Mouse (Mus musculus) spleen, adult 2 months (tissue): ENCODE results near the gene 1700025G04Rik. TPM values are rescaled to one million over a fixed set of nuclear protein-coding genes. Genes with fewer than 3 reads are reported as not detected.

Experiments
- DNase-seq, 2 experiments: peaks; one replicate each; pipeline versions ENCODE4 v3.0.0 to v3.0.0-alpha.2; 2012 to 2021; ENCODE audit warnings: low spot score in 2 of 2, low read depth in 1 of 2
- H3K27ac ChIP-seq: fragments of 200-500 bp; 2 replicates; pipeline ENCODE4 v1.5.1; 2012; ENCODE audit warnings: low read length, inconsistent platforms; ENCODE audit not compliant: insufficient read depth
- H3K27me3 ChIP-seq: fragments of 200-500 bp; 2 replicates; pipeline ENCODE4 v1.6.1; 2012; ENCODE audit warnings: mild to moderate bottlenecking, moderate library complexity, low read length, inconsistent platforms; ENCODE audit not compliant: control insufficient read depth, insufficient read depth
- H3K36me3 ChIP-seq: fragments of 200-500 bp; 2 replicates; pipeline ENCODE4 v1.6.1; 2012; ENCODE audit warnings: mild to moderate bottlenecking, low read length, inconsistent platforms; ENCODE audit not compliant: control insufficient read depth, insufficient read depth
- H3K4me1 ChIP-seq: fragments of 200-500 bp; 2 replicates; pipeline ENCODE4 v1.6.1; 2011; ENCODE audit warnings: inconsistent platforms; ENCODE audit not compliant: control insufficient read depth, insufficient read depth, insufficient read length
- H3K4me3 ChIP-seq: fragments of 200-500 bp; 2 replicates; pipeline ENCODE4 v1.5.1; 2011; ENCODE audit warnings: mild to moderate bottlenecking, inconsistent platforms; ENCODE audit not compliant: insufficient read depth, insufficient read length; ENCODE audit errors: extremely low read depth
- CTCF ChIP-seq: fragments of 200-500 bp; IDR thresholded peaks from 2 replicates; pipeline ENCODE4 v1.5.1; 2011; ENCODE audit warnings: mild to moderate bottlenecking, inconsistent platforms; ENCODE audit not compliant: insufficient read depth, insufficient read length, insufficient replicate concordance; ENCODE audit errors: extremely low read depth
- POLR2A ChIP-seq: fragments of 200-500 bp; IDR thresholded peaks from 2 replicates; pipeline ENCODE4 v1.6.1; 2011; ENCODE audit warnings: low read depth, low read length, inconsistent platforms
- WGBS: fragments of 180-500 bp; shearing (Covaris S2); methylation state at CpG from one replicate; pipeline ENCODE4 v1.1.7; 2018; 5-methylcytosine and 5-hydroxymethylcytosine counted together
- polyA plus RNA-seq: library from polyadenylated mRNA; depleted of rRNA; stranded (reverse); fragments of >200 nt; gene quantifications from 2 replicates; pipeline ENCODE4 v1.2.3, GENCODE M21; 2012

The 1700025G04Rik gene
- polyA plus RNA-seq, 1 experiment: 0.99 TPM

- DNase-seq: no peak
- TF ChIP-seq POLR2A: no peak
- no peak overlapping the region for H3K4me3 ChIP-seq
- H3K36me3 ChIP-seq: no peaks in the 10 kb centered on the region
- H3K27me3 ChIP-seq: no peaks in the 10 kb centered on the region
- no peak overlapping the region for H3K27ac ChIP-seq
- 26% methylated on average over 7 of the region's 7 CpGs for WGBS
- peaks cover 7% of the 10 kb centered on the region; the same call in 1 of the 2 replicates for H3K4me1 ChIP-seq
Measured at GRCm38 (mm10) chr1:152015555-152016125, 74.3 kb downstream of the 1700025G04Rik start.

GRCm38 (mm10) chr1:152011741-152012140, 78.2 kb downstream of the 1700025G04Rik start:
- Histone ChIP-seq H3K4me3 (no peak overlapping the region), H3K4me1 (peaks cover 2% of the 10 kb centered on the region; the same call in 1 of the 2 replicates), H3K36me3 (no peaks in the 10 kb centered on the region), H3K27me3 (no peaks in the 10 kb centered on the region), H3K27ac (no peak overlapping the region)
- DNase-seq: no peak
- WGBS: 95% methylated on average over 5 of the region's 5 CpGs
- TF ChIP-seq CTCF: no peak
- TF ChIP-seq POLR2A: no peak

- H3K27me3 ChIP-seq: no peaks in the 10 kb centered on the region
- no peak overlapping the region for H3K4me3 ChIP-seq
- peaks cover under 1% of the 10 kb centered on the region; the same call in 1 of the 2 replicates for H3K4me1 ChIP-seq
- H3K27ac ChIP-seq: no peak overlapping the region
- 73% methylated on average over 13 of the region's 13 CpGs for WGBS
- DNase-seq: peak in 1 of 2 experiments; percentile 53
- TF ChIP-seq POLR2A: no peak
- TF ChIP-seq CTCF: no peak
- H3K36me3 ChIP-seq: no peaks in the 10 kb centered on the region; the same call in 1 of the 2 replicates
Measured at GRCm38 (mm10) chr1:152010251-152010980, 79.5 kb downstream of the 1700025G04Rik start.

- H3K27ac ChIP-seq: peak overlapping the region; percentile 3; the same call in 1 of the 2 replicates
- DNase-seq: peak in 1 of 2 experiments; percentile 29
- H3K36me3 ChIP-seq: no peaks in the 10 kb centered on the region; the same call in 1 of the 2 replicates
- no peaks in the 10 kb centered on the region for H3K27me3 ChIP-seq
- 55% methylated on average over 8 of the region's 8 CpGs for WGBS
- no peak overlapping the region for H3K4me3 ChIP-seq
- TF ChIP-seq CTCF (no peak), POLR2A (no peak)
- no peaks in the 10 kb centered on the region; the same call in 1 of the 2 replicates for H3K4me1 ChIP-seq
Measured at GRCm38 (mm10) chr1:152008473-152008991, 81.4 kb downstream of the 1700025G04Rik start.

- H3K27ac ChIP-seq: no peak overlapping the region
- no peaks in the 10 kb centered on the region; the same call in 1 of the 2 replicates for H3K4me1 ChIP-seq
- WGBS: 67% methylated on average over 6 of the region's 6 CpGs
- no peak for DNase-seq
- no peaks in the 10 kb centered on the region; the same call in 1 of the 2 replicates for H3K36me3 ChIP-seq
- no peak overlapping the region for H3K4me3 ChIP-seq
- H3K27me3 ChIP-seq: no peaks in the 10 kb centered on the region
- TF ChIP-seq CTCF (no peak), POLR2A (no peak)
Measured at GRCm38 (mm10) chr1:152006529-152006928, 83.4 kb downstream of the 1700025G04Rik start.

GRCm38 (mm10) chr1:152004509-152004908, 85.4 kb downstream of the 1700025G04Rik start:
- Histone ChIP-seq H3K36me3 (no peaks in the 10 kb centered on the region; the same call in 1 of the 2 replicates), H3K4me3 (no peak overlapping the region), H3K4me1 (no peaks in the 10 kb centered on the region), H3K27ac (no peak overlapping the region), H3K27me3 (no peaks in the 10 kb centered on the region)
- DNase-seq: no peak
- WGBS: 93% methylated on average over 6 of the region's 6 CpGs
- TF ChIP-seq CTCF: no peak
- TF ChIP-seq POLR2A: no peak
